Mouse (Mus musculus) frontal cortex, postnatal 10 days (tissue): Measurements from ENCODE around the gene Tm7sf2.

Experiments used
- DNase-seq, 2 experiments: peaks; one replicate each; pipeline ENCODE4 v3.0.0; 2022; ENCODE audit warnings: low spot score in 2 of 2, mixed read lengths in 1 of 2

Gene Tm7sf2

DNA sequence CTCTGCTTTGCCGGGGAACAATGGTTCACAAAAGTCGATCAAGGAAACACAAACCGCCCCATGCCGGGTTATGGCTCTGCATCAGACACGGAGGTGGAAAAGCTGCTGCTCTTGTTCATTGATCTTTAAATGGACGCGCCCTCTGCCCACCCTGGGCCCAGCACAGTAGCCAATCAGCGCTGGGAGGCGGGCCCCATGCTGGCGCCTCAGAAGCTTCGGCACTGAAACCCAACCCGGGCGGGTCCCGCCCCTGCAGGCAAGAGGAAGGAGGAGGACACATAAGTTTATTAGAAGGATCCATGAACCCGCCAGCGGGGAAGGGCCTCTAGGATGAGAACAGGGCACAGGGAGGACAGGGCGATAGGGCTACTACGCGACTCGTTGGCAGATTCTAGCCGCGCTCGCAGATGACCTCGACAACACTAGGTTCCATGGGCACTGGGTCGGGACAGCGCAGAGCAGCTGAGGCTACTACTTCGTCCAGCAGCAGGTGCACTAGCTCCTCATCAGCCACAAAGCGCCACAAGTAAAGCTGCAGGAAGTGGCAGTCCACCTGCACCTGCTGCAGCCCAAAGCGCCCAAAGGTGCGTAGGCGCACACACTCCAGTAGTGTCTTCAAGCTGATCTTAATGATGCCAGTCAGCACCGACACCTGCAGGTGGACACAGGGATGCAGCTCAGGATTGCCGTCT is at the start of gene Tm7sf2:
Tm7sf2 (minus strand) TSS at position 650 of the 692 bp plus-strand sequence.
- DNase-seq, result peak; percentile 88 to 90

DNA sequence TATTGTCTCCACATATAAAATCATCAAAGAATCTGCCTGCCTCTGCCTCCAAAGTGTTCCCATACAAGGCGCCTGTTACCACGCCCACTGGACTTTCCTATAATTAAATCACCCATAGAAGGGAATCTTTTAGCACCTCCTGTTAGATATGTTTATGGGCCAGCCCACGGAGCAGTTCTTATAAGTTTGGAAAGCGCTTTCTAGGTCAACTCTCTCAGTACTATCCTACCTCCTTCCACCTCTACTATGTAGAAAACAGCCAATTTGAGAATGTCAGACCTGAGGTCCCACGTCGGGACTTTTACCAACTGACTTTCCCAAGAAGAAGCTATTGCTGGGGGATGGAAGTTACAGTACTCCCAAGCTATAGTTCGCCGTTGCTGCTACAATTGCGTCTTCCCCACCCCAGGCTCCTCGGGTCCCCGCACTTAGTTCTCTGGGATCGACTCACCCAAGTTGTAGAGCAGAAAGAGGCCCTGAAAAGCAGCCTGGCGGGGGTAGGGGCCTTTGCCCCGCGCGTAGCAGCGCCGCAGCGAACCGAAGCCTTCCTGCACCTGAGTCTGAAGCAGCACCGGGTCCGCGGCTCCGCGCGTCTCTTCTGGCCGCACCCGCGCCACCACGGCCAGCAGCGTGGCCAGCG is 49.3 kb upstream of the Tm7sf2 start:
- no peak for DNase-seq

DNA sequence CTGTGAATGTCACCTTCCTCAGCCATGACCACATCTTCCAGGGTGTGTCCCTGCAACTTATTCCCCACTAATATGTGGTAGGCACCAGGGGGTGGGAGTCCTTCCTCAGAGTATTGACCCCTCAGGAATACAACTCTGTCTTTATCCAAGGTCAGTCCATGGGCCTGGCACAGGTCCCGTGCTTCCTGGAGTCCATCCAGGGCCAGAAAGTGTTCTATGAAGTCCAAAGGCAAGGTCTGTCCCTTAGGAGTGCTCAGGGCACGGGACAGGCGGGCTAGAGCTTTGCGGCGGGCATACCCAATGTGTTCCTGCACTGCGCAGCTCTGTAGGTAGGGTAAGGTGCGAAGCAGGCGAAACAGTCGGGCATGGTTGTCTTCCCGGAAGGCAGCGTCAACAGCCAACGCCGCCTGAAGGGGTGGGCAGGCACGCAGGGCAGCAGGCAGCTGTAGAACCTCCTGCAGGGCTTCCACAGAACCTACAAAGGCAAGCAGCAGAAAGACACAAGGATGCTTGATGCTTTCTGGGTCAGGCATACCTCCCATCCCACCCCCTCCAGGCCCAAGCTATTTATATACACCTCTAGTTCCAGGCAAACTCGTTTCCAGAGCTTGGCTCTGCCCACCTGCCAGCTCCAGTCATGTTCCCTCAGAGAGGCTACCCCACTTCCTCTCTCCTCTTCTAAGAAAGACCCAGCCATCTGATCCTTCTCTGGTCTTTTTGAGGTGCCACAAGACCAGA is 48.1 kb upstream of the Tm7sf2 start:
- no peak for DNase-seq

DNA sequence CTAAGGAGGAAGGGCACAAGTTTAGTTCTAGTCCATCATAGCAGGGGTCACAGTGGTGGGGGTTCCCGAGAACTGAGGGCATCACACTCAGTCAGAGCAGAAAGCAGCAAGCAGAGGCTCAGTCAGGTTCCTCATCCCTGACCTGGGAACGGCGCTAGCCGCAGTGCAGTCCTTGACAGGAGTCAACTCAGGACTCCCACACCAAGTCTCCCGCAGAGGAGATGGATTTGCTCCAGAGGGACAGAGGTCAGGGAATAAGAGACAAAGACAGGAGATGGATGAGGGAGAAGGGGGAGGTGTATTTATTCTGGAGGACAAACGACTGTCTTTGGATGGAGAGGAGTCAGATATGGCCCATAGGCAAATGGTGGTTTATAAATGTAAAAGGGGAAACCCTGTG is 44.9 kb upstream of the Tm7sf2 start:
- DNase-seq, result no peak

DNA sequence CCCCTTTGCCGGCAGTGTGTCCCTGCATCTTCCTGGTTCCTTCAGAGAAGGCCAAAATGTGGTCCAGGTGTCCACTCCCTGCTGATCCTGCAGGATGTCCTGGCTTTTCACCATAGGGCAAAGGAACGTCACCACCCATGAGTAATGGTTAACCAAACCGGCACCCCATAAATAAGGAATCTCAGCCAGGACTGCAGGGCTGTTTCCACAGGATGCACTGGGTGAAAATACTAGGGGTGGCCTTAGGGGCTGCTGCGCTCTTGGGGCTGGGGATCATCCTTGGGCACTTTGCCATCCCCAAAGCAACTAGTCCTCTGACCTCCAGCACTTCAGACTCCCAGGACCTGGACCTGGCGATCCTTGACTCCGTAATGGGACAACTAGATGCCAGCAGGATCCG is 37.4 kb upstream of the Tm7sf2 start, which contains the start of gene Naaladl1:
Naaladl1 (plus strand) TSS at position 197 of the 400 bp plus-strand sequence.
- no peak for DNase-seq

DNA sequence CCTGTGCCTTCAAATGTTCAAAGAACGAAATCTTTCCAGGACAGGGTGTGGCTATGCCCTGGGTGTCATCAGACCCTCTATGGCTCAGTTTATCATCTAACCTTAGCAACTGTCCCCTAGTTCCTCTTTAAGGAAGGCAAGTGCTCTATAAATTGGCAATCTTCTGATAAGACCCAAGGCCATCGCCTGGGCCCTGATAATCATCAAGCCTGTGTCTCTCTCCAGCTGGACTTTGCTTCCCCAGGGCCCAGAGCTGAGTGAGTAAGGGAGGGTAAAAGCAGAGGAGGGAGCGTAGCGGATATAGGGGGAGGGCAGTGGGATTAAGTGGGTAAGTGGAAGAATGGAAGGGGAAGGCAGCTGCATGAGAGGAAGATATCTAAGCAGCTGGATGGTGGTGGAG is 36.3 kb upstream of the Tm7sf2 start:
- no peak for DNase-seq

DNA sequence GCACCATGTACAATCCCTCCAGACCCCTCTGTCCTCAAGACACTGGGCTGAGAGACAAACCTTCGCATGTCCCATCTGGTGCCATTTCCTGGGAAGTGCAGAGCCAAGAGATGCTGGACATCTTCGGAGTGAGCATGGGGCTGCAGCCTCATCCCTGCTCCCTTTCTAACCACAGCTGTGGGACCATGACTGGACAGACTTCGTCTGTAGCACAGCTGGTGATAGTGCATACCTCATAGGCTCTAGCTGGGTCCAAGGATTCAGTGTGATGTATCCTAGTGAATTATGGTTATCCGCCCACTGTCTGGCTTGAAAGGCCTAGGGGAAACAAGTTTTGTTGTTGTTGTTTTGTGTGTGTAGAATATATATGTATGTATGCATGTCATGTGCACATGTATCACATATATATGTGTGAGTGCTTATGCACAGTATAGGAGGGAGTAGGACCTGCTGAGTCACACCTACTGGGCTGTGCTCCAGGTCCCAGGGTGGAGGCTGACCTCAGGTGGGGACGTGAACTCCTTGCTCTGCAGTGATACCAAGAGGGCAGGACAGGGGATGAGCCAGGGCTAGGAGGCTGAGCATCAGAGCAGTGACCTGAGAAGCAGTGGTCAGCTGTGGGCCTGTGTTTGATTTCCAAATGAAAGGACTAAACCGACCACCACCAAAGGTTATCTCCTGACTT is 34.1 kb upstream of the Tm7sf2 start:
- no peak for DNase-seq

DNA sequence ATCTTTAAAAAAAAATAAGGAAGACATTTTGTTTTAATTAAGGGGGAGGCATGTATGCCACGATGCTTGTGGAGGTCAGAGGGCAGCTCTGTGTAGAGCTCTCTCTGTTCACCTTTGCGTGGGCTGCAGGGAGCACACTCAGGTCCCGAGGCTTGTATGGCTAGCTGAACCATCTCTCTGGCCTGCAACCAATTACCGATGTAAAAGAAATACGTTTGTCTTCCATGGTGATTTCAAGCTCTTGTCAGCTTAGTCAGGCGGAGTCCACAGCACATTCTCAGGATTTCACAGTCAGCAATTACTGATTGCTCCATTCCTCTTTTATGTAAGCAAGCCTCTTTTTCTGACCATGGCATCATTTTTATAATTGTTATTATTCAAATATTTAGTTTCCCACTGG is 33.0 kb upstream of the Tm7sf2 start:
- DNase-seq, result no peak

DNA sequence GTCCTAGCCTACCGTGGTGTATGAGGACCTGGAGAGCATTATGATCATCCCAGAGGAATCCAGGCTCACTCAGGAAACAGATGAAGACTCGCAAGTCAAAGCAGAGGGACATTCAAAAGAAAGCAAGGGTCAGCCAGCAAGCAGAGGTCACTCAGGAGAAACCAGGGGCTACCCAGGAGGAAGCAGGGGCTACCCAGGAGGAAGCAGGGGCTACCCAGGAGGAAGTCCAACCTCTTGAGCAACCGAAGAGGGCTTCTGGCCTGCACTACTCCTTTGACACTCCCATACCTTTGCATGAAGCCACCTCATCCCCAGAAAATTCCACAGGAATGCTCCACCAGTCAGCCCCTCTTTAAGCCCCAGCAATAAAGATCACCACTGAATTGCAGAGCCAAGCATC is 29.7 kb upstream of the Tm7sf2 start:
- no peak for DNase-seq

DNA sequence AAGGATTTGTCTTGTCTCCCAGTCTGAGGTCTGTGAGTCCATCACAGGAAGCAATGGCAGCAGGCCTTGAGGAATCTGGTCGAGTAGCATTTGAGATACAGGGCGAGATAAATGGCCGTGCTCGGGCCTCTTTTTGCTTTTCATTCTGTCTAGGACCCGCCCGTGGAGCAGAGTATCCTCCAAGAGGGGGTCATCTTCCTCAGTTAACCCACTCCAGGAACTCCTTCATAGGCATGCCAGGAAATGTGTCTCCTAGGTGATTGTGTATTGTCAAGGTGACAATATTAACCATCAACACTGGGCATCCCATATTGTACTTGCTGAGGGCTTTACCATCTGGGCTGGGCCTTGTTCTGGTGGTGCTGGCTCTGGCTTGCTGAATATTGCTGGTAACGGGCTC is 25.9 kb upstream of the Tm7sf2 start, which contains the start of gene AC131692.1:
AC131692.1 (plus strand) TSS at position 301 of the 400 bp plus-strand sequence.
- DNase-seq, result no peak

DNA sequence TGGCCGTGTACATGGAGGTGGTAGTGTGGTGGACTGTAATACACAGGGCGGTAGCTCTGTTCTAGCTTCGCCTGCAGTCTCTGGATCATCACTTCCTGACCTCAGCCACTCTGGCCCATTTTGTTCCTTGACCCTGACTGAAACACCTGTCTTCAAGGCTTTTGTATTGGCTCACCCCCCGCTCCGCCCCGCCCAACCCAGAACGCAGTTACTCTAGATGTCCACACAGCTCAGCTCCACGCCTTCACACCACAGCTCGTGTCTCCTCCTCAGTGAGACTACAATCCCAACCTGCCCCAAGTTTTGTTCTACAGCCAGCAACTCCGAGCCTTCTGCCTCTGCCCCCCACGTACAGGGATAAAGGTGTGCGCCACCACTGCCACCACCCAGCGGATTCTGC is 20.7 kb upstream of the Tm7sf2 start:
- DNase-seq, result no peak

DNA sequence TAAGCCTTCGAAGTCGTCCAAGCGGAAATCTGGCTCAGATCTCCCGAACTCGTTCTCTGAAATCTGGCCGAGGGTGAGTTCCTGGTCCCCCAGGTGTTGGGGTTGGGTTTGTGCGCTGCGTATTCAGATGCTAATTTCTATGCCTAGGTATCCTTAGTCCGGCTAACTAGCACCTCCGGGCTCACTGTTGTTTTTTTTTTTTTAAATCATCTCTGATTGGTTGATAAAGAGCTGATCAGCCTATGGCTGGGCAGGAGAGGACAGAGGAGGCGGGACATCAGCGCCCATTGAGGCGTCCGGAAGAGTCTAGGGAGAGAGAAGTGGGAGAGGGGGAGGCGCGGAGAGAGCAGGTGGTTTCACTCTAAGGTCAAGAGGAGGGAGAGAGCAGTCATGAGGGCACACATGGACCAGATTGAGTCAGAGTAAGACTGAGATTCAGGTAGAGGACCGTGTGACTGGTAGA is 17.3 kb upstream of the Tm7sf2 start:
- DNase-seq, result peak in 1 of 2 experiments; percentile 48

DNA sequence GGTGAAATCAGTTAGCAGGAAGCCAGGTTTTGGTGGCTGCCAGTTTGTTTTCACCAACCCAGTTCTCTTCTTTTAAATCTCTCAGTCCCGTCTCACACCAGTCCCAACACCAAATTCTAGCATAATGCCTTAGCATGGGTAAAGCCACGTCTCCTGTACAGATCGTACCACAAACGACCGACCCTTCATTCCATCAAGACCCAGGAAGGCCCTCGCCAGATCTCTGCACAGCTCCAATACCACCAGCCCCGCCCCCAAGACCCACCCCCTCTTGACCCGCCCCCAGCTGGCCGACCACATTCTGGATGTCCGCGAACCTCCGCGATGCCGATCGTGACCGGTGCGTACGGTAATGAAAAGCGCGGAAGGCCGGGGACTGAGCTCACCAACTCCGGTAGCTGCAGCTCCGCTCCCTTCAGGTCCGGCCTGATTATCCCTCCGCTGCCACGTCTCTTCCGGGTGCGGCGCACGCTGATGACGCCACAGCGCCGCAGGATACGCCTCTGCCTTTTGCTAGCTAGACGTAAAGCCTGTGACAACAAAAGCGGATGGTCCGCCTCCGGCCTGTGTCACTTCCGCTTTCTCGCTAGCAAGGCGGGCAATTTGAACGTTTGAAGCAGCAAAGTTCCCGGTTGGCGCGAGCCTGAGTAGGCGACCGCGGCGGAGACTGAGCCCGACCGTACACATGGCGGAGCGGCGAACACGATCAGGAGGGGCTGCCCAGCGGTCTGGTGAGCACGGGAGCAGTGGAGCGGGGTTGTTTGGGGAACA is 16.5 kb upstream of the Tm7sf2 start, which contains the start of the genes Zfpl1 and Cdca5:
Zfpl1 (minus strand) TSS at position 479 of the 771 bp plus-strand sequence.
Cdca5 (plus strand) TSS at position 506 of the 771 bp plus-strand sequence.
- DNase-seq, result peak; percentile 96 to 97

DNA sequence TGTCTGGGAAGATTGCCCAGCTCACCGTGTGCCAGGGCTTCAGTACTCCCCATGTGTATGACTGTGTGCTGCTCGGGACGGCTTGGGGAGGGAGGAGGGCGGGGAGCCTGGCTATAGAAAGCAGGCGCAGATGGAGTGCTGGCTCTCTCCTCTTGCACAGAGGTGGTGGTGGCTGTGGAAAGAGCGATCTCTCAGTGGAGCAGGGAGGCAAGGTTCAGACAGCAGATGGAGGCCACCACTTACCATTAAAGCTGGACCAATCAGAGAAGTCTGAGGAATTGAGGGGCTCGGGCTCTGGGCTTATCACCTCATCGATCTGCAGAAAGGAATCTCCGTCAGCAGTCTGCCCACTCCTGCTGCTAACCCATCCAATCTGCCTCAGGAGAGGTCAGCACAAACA is 14.0 kb upstream of the Tm7sf2 start, which contains the start of gene Gm28374:
Gm28374 (minus strand) TSS at position 101 of the 400 bp plus-strand sequence.
- DNase-seq, result no peak

DNA sequence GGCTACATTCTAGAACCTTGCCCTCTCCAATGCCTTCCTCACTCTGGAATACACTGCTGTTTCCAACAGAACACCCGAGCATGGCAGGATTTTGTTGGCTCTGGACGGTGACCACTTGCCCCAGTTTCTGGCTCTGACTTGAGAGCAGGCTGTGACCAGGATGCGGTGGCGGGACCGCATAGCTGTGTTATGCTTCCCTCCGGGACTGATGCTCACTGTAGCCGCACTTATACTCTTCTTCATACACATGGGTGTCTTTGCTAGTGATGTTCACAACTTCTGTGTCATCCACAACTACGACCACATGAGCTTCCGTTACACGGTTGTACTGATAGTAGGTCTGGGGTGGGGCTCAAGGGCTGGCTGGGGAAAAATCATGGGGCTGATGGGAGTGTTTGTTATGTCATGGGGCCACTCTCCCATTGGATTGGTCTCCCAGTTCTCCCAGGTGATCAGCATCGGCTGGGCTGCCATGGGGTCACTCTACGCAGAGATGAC is 11.9 kb upstream of the Tm7sf2 start, which contains the start of gene Tmem262:
Tmem262 (plus strand) TSS at position 51 of the 498 bp plus-strand sequence.
- DNase-seq, result no peak

DNA sequence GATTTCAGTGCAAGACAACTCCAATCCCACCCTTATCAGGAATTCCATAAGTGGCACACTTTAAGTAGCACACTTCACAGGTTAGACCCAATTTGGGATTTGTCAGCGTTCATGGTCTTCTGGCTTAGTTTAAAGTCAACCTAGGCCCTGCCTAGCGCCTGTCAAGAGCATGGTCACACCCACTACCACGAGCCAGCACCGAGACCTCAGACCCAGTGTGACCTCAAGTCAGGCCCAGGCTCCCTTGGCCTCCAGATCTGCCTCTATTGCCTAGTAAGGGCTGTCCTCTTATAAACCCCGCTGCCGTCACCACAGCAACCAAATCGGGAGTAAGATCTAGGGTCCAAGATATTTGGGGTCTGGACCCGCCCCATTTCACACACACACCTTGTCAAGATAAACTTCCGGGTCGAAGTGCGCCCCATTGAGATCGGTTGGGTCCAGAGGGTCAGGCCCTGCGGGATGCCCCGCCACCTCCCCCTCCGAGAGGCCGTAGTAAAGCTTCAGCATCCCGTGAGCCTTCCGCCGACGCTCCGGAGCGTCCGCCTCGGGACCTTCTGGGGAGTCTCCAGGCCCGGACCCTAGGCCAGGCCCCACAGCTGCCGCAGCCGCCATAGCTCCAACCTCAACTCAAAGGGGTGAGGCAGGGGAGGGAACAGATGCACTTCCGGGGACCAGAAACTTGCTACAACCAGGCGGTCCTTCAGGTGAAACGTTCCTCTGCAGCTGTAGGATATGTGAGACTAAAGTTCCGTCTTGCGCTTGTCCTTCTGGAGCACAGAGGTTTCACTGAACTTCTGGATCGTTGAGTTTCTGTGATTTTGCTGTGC is 8.6 kb upstream of the Tm7sf2 start, which contains the start of gene Vps51:
Vps51 (minus strand) TSS at position 668 of the 830 bp plus-strand sequence.
- DNase-seq, result peak; percentile 75 to 82

DNA sequence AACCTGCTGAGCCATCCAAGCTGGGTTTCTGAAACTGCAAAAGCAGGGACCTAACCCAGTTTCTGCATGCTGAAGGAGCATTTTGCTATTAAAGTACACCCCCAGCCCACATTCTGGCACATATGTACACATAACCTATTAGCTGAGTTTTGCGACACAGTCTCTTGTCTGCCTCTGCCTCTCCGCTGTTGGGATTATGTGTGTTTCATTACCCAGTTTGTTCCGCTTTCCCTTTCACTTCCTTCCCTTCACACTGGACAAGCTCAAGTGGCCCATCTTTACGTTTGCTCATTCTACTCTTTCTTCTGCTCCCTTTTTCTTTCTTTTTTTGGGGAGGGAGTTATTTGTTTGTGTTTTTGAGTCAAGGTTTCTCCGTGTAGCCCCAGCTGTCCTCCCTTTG is 5.7 kb upstream of the Tm7sf2 start:
- DNase-seq, result no peak

DNA sequence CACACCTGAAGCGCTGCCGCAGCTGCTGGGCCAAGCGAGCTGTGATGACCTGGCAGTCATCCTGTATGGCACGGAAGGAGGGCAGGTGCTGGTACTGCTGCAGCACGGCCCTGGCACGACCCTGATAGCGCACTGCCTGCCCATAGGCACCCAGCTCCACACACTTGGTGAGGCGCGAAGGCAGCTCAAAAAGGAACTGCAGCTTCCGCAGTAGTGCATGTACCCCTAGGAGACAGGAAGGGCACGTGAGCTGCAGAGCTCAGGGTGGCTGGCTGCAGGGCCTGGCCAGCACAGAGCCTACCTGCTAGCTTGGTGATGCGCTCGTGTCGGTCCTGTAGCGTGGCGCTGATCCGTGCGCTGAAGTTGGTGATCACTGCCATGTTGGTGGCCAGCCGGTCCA is 3.1 kb upstream of the Tm7sf2 start:
- no peak for DNase-seq

DNA sequence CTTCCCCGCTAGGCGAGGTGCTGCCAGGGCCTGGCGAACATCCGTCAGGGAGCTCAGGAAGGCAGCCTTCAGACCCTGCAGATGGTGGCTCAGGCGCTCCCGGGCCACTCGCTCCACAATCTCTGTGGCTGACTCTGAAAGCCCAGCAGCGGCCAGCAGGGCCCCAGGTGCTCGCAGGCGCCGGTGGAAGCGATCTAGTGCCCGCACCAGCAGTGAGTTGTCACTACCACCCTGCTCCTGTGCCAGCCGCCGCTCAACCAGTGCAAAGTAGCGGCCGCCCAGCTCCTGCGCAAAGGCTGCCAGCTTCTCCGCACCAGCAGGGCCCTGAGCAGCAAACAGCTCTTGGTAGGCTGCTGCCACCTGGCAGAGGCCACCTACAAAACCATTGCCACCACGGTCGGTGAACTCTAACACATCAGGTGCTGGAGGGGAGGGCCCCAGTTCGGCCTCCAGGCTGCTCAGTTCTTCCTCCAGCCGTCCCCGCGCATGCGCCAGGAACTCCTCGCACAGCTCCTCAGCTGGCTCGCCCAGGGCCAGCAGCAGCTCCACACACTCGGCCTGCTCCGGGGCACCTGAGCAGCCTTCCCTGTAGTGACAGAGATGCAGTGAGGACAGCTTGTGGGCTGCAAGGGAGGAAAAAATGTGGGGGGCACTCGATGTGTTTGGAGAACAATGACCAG is 2.5 kb upstream of the Tm7sf2 start:
- DNase-seq, result no peak
